Mouse (Mus musculus) testis, adult 2 months (tissue): Measurements from ENCODE around the gene Klhl22.

Experiments
- CTCF ChIP-seq: fragments of 200-500 bp; IDR thresholded peaks from 2 replicates; pipeline ENCODE4 v1.5.1; 2012; ENCODE audit warnings: low read depth, mild to moderate bottlenecking, inconsistent platforms, low read length, moderate library complexity; ENCODE audit not compliant: control insufficient read depth, insufficient read depth, insufficient replicate concordance
- POLR2A ChIP-seq: fragments of 200-500 bp; IDR thresholded peaks from 2 replicates; pipeline ENCODE4 v1.6.1; 2012; ENCODE audit warnings: low read depth, mild to moderate bottlenecking, inconsistent platforms, low read length, moderate library complexity; ENCODE audit not compliant: control insufficient read depth

DNA sequence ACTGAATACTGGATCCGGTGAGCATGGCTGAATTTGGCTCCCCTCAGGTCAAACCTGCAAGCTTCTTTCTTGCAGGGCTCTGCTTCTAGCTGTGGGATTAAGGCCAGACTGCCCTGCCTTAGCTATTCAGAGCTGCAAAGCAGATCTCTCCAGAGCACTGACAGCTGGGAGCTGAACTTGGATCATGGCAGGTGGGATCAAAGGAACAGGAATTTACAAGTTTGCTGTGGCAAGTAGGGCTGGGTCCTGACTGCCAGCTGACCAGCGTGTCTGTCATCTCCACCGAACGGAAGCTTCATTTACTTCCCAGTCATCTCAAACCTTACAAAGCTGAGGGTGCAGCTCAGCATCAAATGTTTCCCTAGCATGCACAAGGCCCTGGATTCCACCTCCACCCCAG is 18.8 kb downstream of the Klhl22 start:
- TF ChIP-seq POLR2A, result no peak
- TF ChIP-seq CTCF, result no peak
